Mouse (Mus musculus) hindbrain, embryonic 10.5 days (tissue): ENCODE results near the gene A930017K11Rik. TPM values are rescaled to one million over a fixed set of nuclear protein-coding genes. Genes with fewer than 3 reads are reported as not detected.

Experiments
- DNase-seq: peaks from one replicate; pipeline ENCODE4 v3.0.0-alpha.2; 2017; ENCODE audit warnings: low spot score
- H3K27ac ChIP-seq: fragments of 300-500 bp; sonication (generic); 2 replicates; pipeline ENCODE4 v1.5.1; 2016; ENCODE audit warnings: mild to moderate bottlenecking, moderate library complexity
- H3K27me3 ChIP-seq: fragments of 300-500 bp; sonication (generic); 2 replicates; pipeline ENCODE4 v1.6.1; 2016; ENCODE audit warnings: mild to moderate bottlenecking; ENCODE audit not compliant: poor library complexity, insufficient read depth, severe bottlenecking
- H3K36me3 ChIP-seq: fragments of 300-500 bp; sonication (generic); 2 replicates; pipeline ENCODE4 v1.6.1; 2016; ENCODE audit warnings: mild to moderate bottlenecking, moderate library complexity
- H3K4me1 ChIP-seq: fragments of 300-500 bp; sonication (generic); replicated peaks from 2 replicates; pipeline ENCODE4 v1.6.1; 2016; ENCODE audit warnings: mild to moderate bottlenecking
- H3K4me3 ChIP-seq: fragments of 300-500 bp; sonication (generic); 2 replicates; pipeline ENCODE4 v1.5.1; 2016; ENCODE audit warnings: mild to moderate bottlenecking, moderate library complexity
- H3K9me3 ChIP-seq: fragments of 300-500 bp; sonication (generic); 2 replicates; pipeline ENCODE4 v1.6.1; 2016; ENCODE audit warnings: mild to moderate bottlenecking, moderate library complexity
- WGBS: fragments of 180-500 bp; shearing (Covaris S2); methylation state at CpG from one replicate; pipeline ENCODE4 v1.1.7; 2016; 5-methylcytosine and 5-hydroxymethylcytosine counted together
- polyA plus RNA-seq: library from polyadenylated mRNA; unstranded; fragments of >200 nt; fragmentation: Nextera tagmentation; extraction: Ambion mirVana; gene quantifications from 2 replicates; pipeline ENCODE4 v1.2.1, GENCODE M21; 2016

Gene A930017K11Rik
- polyA plus RNA-seq, 1 experiment from 2014 or later, result 0.25 TPM

GRCm38 (mm10) chr17:25943221-25943620 is 9.1 kb downstream of the A930017K11Rik start:
- Histone ChIP-seq H3K4me1 (peaks cover 62% of the 10 kb centered on the region), H3K27me3 (no peaks in the 10 kb centered on the region), H3K9me3 (no peaks in the 10 kb centered on the region), H3K4me3 (peak overlapping the region; percentile 11; the same call in 1 of the 2 replicates), H3K36me3 (peaks cover 7% of the 10 kb centered on the region), H3K27ac (peak overlapping the region; percentile 50)
- no peak for DNase-seq
- 86% methylated on average over 3 of the region's 3 CpGs for WGBS

GRCm38 (mm10) chr17:25942597-25943151 is 9.7 kb downstream of the A930017K11Rik start:
- H3K4me1 ChIP-seq, result peaks cover 61% of the 10 kb centered on the region
- peak overlapping the region; percentile 95 for H3K27ac ChIP-seq
- no peaks in the 10 kb centered on the region for H3K27me3 ChIP-seq
- 78% methylated on average over 2 of the region's 2 CpGs for WGBS
- peak overlapping the region; percentile 75 for H3K4me3 ChIP-seq
- no peak for DNase-seq
- no peaks in the 10 kb centered on the region for H3K9me3 ChIP-seq
- peaks cover 8% of the 10 kb centered on the region for H3K36me3 ChIP-seq

GRCm38 (mm10) chr17:25941511-25942241 is 10.7 kb downstream of the A930017K11Rik start:
- 3% methylated on average over 54 of the region's 54 CpGs for WGBS
- peaks cover 18% of the 10 kb centered on the region for H3K36me3 ChIP-seq
- H3K27ac ChIP-seq, result peak overlapping the region; percentile 95
- no peaks in the 10 kb centered on the region for H3K27me3 ChIP-seq
- DNase-seq, result peak; percentile 80
- H3K4me3 ChIP-seq, result peak overlapping the region; percentile 75
- peaks cover 55% of the 10 kb centered on the region for H3K4me1 ChIP-seq
- H3K9me3 ChIP-seq, result no peaks in the 10 kb centered on the region

- no peak for DNase-seq
- no peaks in the 10 kb centered on the region for H3K27me3 ChIP-seq
- no peak overlapping the region for H3K27ac ChIP-seq
- WGBS, result 95% methylated on average over 1 of the region's 1 CpGs
- H3K4me3 ChIP-seq, result no peak overlapping the region
- H3K36me3 ChIP-seq, result peaks cover 88% of the 10 kb centered on the region
- H3K4me1 ChIP-seq, result no peaks in the 10 kb centered on the region
- no peaks in the 10 kb centered on the region for H3K9me3 ChIP-seq
Measured at GRCm38 (mm10) chr17:25934526-25934925, 17.8 kb downstream of the A930017K11Rik start.

GRCm38 (mm10) chr17:25925348-25925747 is 27.0 kb downstream of the A930017K11Rik start:
- H3K4me3 ChIP-seq, result no peak overlapping the region
- WGBS, result 83% methylated on average over 2 of the region's 2 CpGs
- DNase-seq, result no peak

GRCm38 (mm10) chr17:25922120-25922519 is 30.2 kb downstream of the A930017K11Rik start:
- Histone ChIP-seq H3K4me1 (peaks cover 37% of the 10 kb centered on the region), H3K27me3 (no peaks in the 10 kb centered on the region), H3K36me3 (peaks cover 32% of the 10 kb centered on the region), H3K9me3 (no peaks in the 10 kb centered on the region), H3K27ac (no peak overlapping the region), H3K4me3 (no peak overlapping the region)
- 80% methylated on average over 5 of the region's 5 CpGs for WGBS
- DNase-seq, result no peak

More at GRCm38 (mm10) chr17:25925348-25925747, 27.0 kb downstream of the A930017K11Rik start:
- Histone ChIP-seq H3K27ac (no peak overlapping the region), H3K36me3 (peaks cover 53% of the 10 kb centered on the region), H3K4me1 (peaks cover 11% of the 10 kb centered on the region), H3K9me3 (no peaks in the 10 kb centered on the region), H3K27me3 (no peaks in the 10 kb centered on the region)

- peak; percentile 99 for DNase-seq
- under 1% methylated on average over 40 of the region's 40 CpGs for WGBS
- H3K4me3 ChIP-seq, result peak overlapping the region; percentile 98
- peaks cover 40% of the 10 kb centered on the region for H3K4me1 ChIP-seq
- H3K27ac ChIP-seq, result peak overlapping the region; percentile 93
- H3K36me3 ChIP-seq, result peaks cover 20% of the 10 kb centered on the region
- no peaks in the 10 kb centered on the region for H3K9me3 ChIP-seq
- H3K27me3 ChIP-seq, result no peaks in the 10 kb centered on the region
Measured at GRCm38 (mm10) chr17:25919786-25920642, 32.4 kb downstream of the A930017K11Rik start.

- DNase-seq, result no peak
- Histone ChIP-seq H3K4me3 (peak within 1 kb of the TSS; percentile 98), H3K9me3 (no peaks in the 10 kb centered on the region), H3K4me1 (peaks cover 40% of the 10 kb centered on the region), H3K27ac (peak within 1 kb of the TSS; percentile 93), H3K27me3 (no peaks in the 10 kb centered on the region), H3K36me3 (peaks cover 24% of the 10 kb centered on the region)
- under 1% methylated on average over 78 of the region's 78 CpGs for WGBS
Measured at GRCm38 (mm10) chr17:25919144-25919785, 33.1 kb downstream of the A930017K11Rik start, which contains the start of gene Rab40c. Gene Rab40c, minus strand, starts transcription at chr17:25919727.

GRCm38 (mm10) chr17:25918037-25918750 is 34.2 kb downstream of the A930017K11Rik start:
- DNase-seq, result no peak
- Histone ChIP-seq H3K9me3 (no peaks in the 10 kb centered on the region), H3K36me3 (peaks cover 29% of the 10 kb centered on the region), H3K27ac (no peak overlapping the region), H3K4me3 (peak overlapping the region; percentile 98), H3K4me1 (peaks cover 40% of the 10 kb centered on the region), H3K27me3 (no peaks in the 10 kb centered on the region)
- 83% methylated on average over 9 of the region's 9 CpGs for WGBS

- DNase-seq, result no peak
- Histone ChIP-seq H3K9me3 (no peaks in the 10 kb centered on the region), H3K4me1 (peaks cover 40% of the 10 kb centered on the region), H3K27me3 (no peaks in the 10 kb centered on the region), H3K4me3 (peak overlapping the region; percentile 98; the same call in 1 of the 2 replicates), H3K36me3 (peaks cover 30% of the 10 kb centered on the region), H3K27ac (no peak overlapping the region)
- 91% methylated on average over 8 of the region's 8 CpGs for WGBS
Measured at GRCm38 (mm10) chr17:25916931-25917647, 35.3 kb downstream of the A930017K11Rik start.

GRCm38 (mm10) chr17:25914295-25914694 is 38.1 kb downstream of the A930017K11Rik start:
- Histone ChIP-seq H3K4me1 (peaks cover 27% of the 10 kb centered on the region), H3K4me3 (no peak overlapping the region), H3K27me3 (no peaks in the 10 kb centered on the region), H3K9me3 (no peaks in the 10 kb centered on the region), H3K27ac (no peak overlapping the region), H3K36me3 (peaks cover 41% of the 10 kb centered on the region)
- WGBS, result 90% methylated on average over 4 of the region's 4 CpGs
- DNase-seq, result no peak
